Mouse (Mus musculus) MEL (cell line): ENCODE data around the gene Wtip. TPM values are rescaled to one million over a fixed set of nuclear protein-coding genes. Genes with fewer than 3 reads are reported as not detected.

Source experiments
- DNase-seq: peaks from one replicate; pipeline ENCODE4 v3.0.0; 2011; ENCODE audit warnings: low read depth, low spot score
- H3K27ac ChIP-seq: 2 replicates; pipeline ENCODE4 v1.5.1; 2012; ENCODE audit warnings: low read depth, mild to moderate bottlenecking, control low read depth, low read length, moderate library complexity; ENCODE audit not compliant: control insufficient read depth
- H3K27me3 ChIP-seq, 2 experiments: fragments of 150-350 bp in 1 of 2; sonication (generic) in 1 of 2; 2 replicates each; pipeline ENCODE4 v1.6.1; 2012; ENCODE audit warnings: low read length in 2 of 2, mild to moderate bottlenecking in 2 of 2, improper control_type of control experiment in 1 of 2, moderate library complexity in 1 of 2; ENCODE audit not compliant: insufficient read depth in 2 of 2, control insufficient read depth in 1 of 2
- H3K36me3 ChIP-seq, 2 experiments: 2 replicates each; pipeline ENCODE4 v1.6.1; 2012 to 2014; ENCODE audit warnings: low read length in 2 of 2, improper control_type of control experiment in 1 of 2, inconsistent platforms in 1 of 2, mild to moderate bottlenecking in 1 of 2; ENCODE audit not compliant: insufficient read depth in 2 of 2, control insufficient read depth in 1 of 2
- H3K4me1 ChIP-seq, 2 experiments: fragments of 150-350 bp in 1 of 2; sonication (generic) in 1 of 2; 2 replicates each; pipeline ENCODE4 v1.6.1; 2012; ENCODE audit warnings: low read length in 2 of 2, improper control_type of control experiment in 1 of 2, mild to moderate bottlenecking in 1 of 2; ENCODE audit not compliant: insufficient read depth in 2 of 2, control insufficient read depth in 1 of 2
- H3K4me3 ChIP-seq, 2 experiments: fragments of 150-350 bp in 1 of 2; sonication (generic) in 1 of 2; 2 replicates each; pipeline ENCODE4 v1.5.1; 2012; ENCODE audit warnings: low read depth in 2 of 2, low read length in 2 of 2, mild to moderate bottlenecking in 2 of 2, moderate library complexity in 2 of 2, control low read depth in 1 of 2, improper control_type of control experiment in 1 of 2; ENCODE audit not compliant: control insufficient read depth in 1 of 2, insufficient read depth in 1 of 2
- H3K79me2 ChIP-seq: 2 replicates; pipeline ENCODE4 v1.6.1; 2012; ENCODE audit warnings: mild to moderate bottlenecking, low read length, moderate library complexity; ENCODE audit not compliant: control insufficient read depth, poor library complexity, insufficient read depth
- H3K9ac ChIP-seq: 2 replicates; pipeline ENCODE4 v1.6.1; 2012; ENCODE audit warnings: low read depth, mild to moderate bottlenecking, control low read depth, low read length, moderate library complexity; ENCODE audit not compliant: control insufficient read depth, poor library complexity, severe bottlenecking
- H3K9me3 ChIP-seq: fragments of 150-350 bp; sonication (generic); replicated peaks from 2 replicates; pipeline ENCODE4 v1.6.1; 2012; ENCODE audit warnings: mild to moderate bottlenecking, low read length, improper control_type of control experiment, moderate library complexity; ENCODE audit not compliant: insufficient read depth
- BHLHE40 ChIP-seq: IDR thresholded peaks from 2 replicates; pipeline ENCODE4 v1.6.1; 2012; ENCODE audit warnings: low read depth, mild to moderate bottlenecking, inconsistent platforms, low read length, improper control_type of control experiment, borderline replicate concordance
- CHD1 ChIP-seq: IDR thresholded peaks from 2 replicates; pipeline ENCODE4 v1.6.1; 2012; ENCODE audit warnings: low read depth, mild to moderate bottlenecking, inconsistent platforms, low read length, improper control_type of control experiment
- CHD2 ChIP-seq: IDR thresholded peaks from 2 replicates; pipeline ENCODE4 v1.6.1; 2011; ENCODE audit warnings: low read length, improper control_type of control experiment
- CTCF ChIP-seq, 3 experiments: IDR thresholded peaks in 2 of 3; conservative IDR thresholded peaks in 1 of 3; 2 replicates each; pipeline ENCODE4 v1.5.1; 2011 to 2012; ENCODE audit warnings: low read length in 3 of 3, low read depth in 2 of 3, mild to moderate bottlenecking in 2 of 3, improper control_type of control experiment in 1 of 3, inconsistent platforms in 1 of 3, mixed read lengths in 1 of 3, moderate library complexity in 1 of 3; ENCODE audit not compliant: control insufficient read depth in 1 of 3, insufficient read depth in 1 of 3, poor library complexity in 1 of 3, severe bottlenecking in 1 of 3
- ETS1 ChIP-seq: IDR thresholded peaks from 2 replicates; pipeline ENCODE4 v1.6.1; 2012; ENCODE audit warnings: low read depth, mild to moderate bottlenecking, inconsistent platforms, low read length, improper control_type of control experiment, moderate library complexity
- GABPA ChIP-seq: IDR thresholded peaks from 2 replicates; pipeline ENCODE4 v1.6.1; 2012; ENCODE audit warnings: low read depth, mild to moderate bottlenecking, inconsistent platforms, low read length, improper control_type of control experiment, moderate library complexity
- GATA1 ChIP-seq: IDR thresholded peaks from 2 replicates; pipeline ENCODE4 v1.6.1; 2011; ENCODE audit warnings: low read depth, low read length, improper control_type of control experiment
- HCFC1 ChIP-seq: IDR thresholded peaks from 2 replicates; pipeline ENCODE4 v1.6.1; 2012; ENCODE audit warnings: low read depth, mild to moderate bottlenecking, inconsistent platforms, low read length, improper control_type of control experiment, moderate library complexity
- JUND ChIP-seq: IDR thresholded peaks from 2 replicates; pipeline ENCODE4 v1.6.1; 2011; ENCODE audit warnings: low read depth, mild to moderate bottlenecking, improper control_type of control experiment, low read length
- KAT2A ChIP-seq: conservative IDR thresholded peaks from 2 replicates; pipeline ENCODE4 v1.6.1; 2012; ENCODE audit warnings: low read depth, low read length, improper control_type of control experiment, inconsistent platforms
- MAZ ChIP-seq: IDR thresholded peaks from 2 replicates; pipeline ENCODE4 v1.6.1; 2012; ENCODE audit warnings: low read depth, mild to moderate bottlenecking, inconsistent platforms, low read length, improper control_type of control experiment
- MXI1 ChIP-seq: IDR thresholded peaks from 2 replicates; pipeline ENCODE4 v1.6.1; 2011; ENCODE audit warnings: mild to moderate bottlenecking, low read depth, low read length, improper control_type of control experiment
- MYC ChIP-seq: IDR thresholded peaks from 2 replicates; pipeline ENCODE4 v1.6.1; 2011; ENCODE audit warnings: low read depth, mild to moderate bottlenecking, low read length, improper control_type of control experiment, moderate library complexity
- NELFE ChIP-seq: IDR thresholded peaks from 2 replicates; pipeline ENCODE4 v1.6.1; 2011; ENCODE audit warnings: low read depth, low read length, improper control_type of control experiment
- POLR2A ChIP-seq, 2 experiments: IDR thresholded peaks; 2 replicates each; pipeline ENCODE4 v1.6.1; 2011 to 2012; ENCODE audit warnings: low read length in 2 of 2, mild to moderate bottlenecking in 2 of 2, control low read depth in 1 of 2, improper control_type of control experiment in 1 of 2, low read depth in 1 of 2, moderate library complexity in 1 of 2; ENCODE audit not compliant: control insufficient read depth in 1 of 2, insufficient read depth in 1 of 2, poor library complexity in 1 of 2
- RAD21 ChIP-seq: IDR thresholded peaks from 2 replicates; pipeline ENCODE4 v1.6.1; 2011; ENCODE audit warnings: mild to moderate bottlenecking, low read depth, low read length, improper control_type of control experiment
- SIN3A ChIP-seq: IDR thresholded peaks from 2 replicates; pipeline ENCODE4 v1.6.1; 2012; ENCODE audit warnings: low read length, improper control_type of control experiment, inconsistent platforms
- UBTF ChIP-seq: IDR thresholded peaks from 2 replicates; pipeline ENCODE4 v1.6.1; 2012; ENCODE audit warnings: low read depth, mild to moderate bottlenecking, inconsistent platforms, low read length, improper control_type of control experiment, moderate library complexity, borderline replicate concordance; ENCODE audit not compliant: insufficient read depth
- USF1 ChIP-seq: IDR thresholded peaks from 2 replicates; pipeline ENCODE4 v1.6.1; 2014; ENCODE audit warnings: low read depth, mild to moderate bottlenecking, inconsistent platforms, low read length, improper control_type of control experiment, moderate library complexity
- ZMIZ1 ChIP-seq: IDR thresholded peaks from 2 replicates; pipeline ENCODE4 v1.6.1; 2012; ENCODE audit warnings: low read depth, mild to moderate bottlenecking, inconsistent platforms, low read length, improper control_type of control experiment, moderate library complexity
- ZNF384 ChIP-seq: IDR thresholded peaks from 2 replicates; pipeline ENCODE4 v1.6.1; 2012; ENCODE audit warnings: low read depth, mild to moderate bottlenecking, inconsistent platforms, low read length, improper control_type of control experiment
- polyA plus RNA-seq, 2 experiments: library from polyadenylated mRNA; stranded (reverse) in 1 of 2; unstranded in 1 of 2; fragments of >175 nt in 1 of 2; fragments of >200 nt in 1 of 2; gene quantifications; 2 replicates each; pipeline versions ENCODE4 v1.2.1 to v1.2.4; 2012; ENCODE audit warnings: low replicate concordance in 2 of 2, low read depth in 1 of 2; ENCODE audit not compliant: insufficient read length in 2 of 2, insufficient read depth in 1 of 2, missing spikeins in 1 of 2
- total RNA-seq: library from RNA; depleted of rRNA; stranded (reverse); fragments of 300-350 nt; gene quantifications from 2 replicates; pipeline ENCODE4 v1.2.3, GENCODE M21; 2012

Wtip gene
- total and polyA plus RNA-seq, 3 experiments: not detected

DNA sequence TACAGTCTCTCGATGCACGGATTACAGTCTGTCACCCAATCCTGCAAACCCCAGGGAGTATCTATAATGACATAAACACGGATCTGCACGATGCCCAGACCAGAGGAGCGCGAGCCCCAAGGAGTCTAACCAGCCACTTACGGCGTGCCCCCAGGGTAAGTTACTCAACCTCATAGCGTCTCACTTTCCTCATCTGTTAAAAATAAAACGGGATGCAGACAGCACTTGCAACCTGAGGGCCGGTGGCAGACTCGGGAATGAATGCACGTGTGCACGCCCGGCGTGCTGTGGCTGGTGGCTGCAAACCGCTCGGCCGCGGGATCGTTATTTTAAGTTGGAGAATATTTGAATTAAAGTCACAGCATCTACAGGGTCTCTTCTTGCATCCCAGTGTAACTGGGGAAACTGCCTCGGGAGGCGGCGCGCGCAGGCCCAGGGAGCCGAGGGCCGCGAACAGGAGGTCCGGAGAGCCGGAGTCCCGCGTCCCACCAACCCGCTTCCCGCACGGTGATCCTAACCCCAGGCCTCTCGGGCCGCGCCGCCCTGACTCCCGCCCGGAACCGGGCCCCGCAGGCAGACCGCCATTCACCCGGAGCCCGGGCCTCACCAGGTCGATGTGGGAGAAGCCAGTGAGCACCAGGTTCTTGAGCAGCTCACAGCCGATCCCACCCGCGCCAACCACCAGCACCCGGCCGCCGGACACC, 34.9 kb upstream of the Wtip start:
- H3K27me3 ChIP-seq: no peaks in the 10 kb centered on the region
- H3K27ac ChIP-seq: peak overlapping the region; percentile 59
- H3K9me3 ChIP-seq: no peaks in the 10 kb centered on the region
- H3K4me1 ChIP-seq: no peaks in the 10 kb centered on the region; a peak in 1 of 4 replicates
- TF ChIP-seq BHLHE40 (no peak), CHD1 (no peak), POLR2A (IDR thresholded peaks at IDR 0.05; ENCODE audit: control insufficient read depth in 1 of 2, insufficient read depth in 1 of 2, low read depth in 1 of 2, low read length in 2 of 2, poor library complexity in 1 of 2) (peak in 1 of 2 experiments; percentile 92; a peak in 1 of 4 replicates), ZMIZ1 (peak; percentile 67; the same call in 1 of the 2 replicates), MYC (peak; percentile 74; the same call in 1 of the 2 replicates), MXI1 (peak; percentile 90), ETS1 (no peak), NELFE (no peak)
- peaks cover 4 to 19% of the 10 kb centered on the region in 2 experiments for H3K36me3 ChIP-seq
- H3K9ac ChIP-seq: peak overlapping the region; percentile 96
- DNase-seq: peak; percentile 62
- peaks cover 23% of the 10 kb centered on the region for H3K79me2 ChIP-seq
- H3K4me3 ChIP-seq: peak overlapping the region; percentile 58 to 99

DNA sequence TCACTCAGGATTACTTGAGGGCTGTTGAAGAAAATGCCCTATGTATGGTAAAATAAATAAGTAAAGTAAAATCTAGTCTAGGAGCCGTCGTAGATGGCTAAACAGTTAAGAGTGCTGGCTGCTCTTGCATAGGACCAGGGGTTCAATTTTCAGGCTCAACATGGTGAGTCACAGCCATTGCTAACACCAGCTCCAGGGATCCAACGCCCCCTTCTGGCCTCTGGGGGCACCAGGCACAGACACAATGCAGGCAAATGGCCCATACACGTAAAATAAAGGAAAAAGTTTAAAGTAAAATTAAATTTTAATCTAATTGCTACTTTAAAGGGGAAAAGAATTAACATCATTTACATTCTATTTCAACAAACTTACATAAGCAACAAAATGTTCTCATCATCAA, 33.8 kb upstream of the Wtip start:
- Histone ChIP-seq H3K36me3 (peaks cover 4 to 24% of the 10 kb centered on the region in 2 experiments), H3K9me3 (no peaks in the 10 kb centered on the region), H3K4me1 (no peaks in the 10 kb centered on the region; a peak in 1 of 4 replicates), H3K4me3 (peak overlapping the region in 1 of 2 experiments; percentile 58; a peak in 2 of 4 replicates)
- no peak for TF ChIP-seq ZNF384
- TF ChIP-seq CTCF (IDR thresholded peaks at IDR 0.05 in 2 of 3, conservative IDR thresholded peaks at IDR 0.05 in 1 of 3; ENCODE audit: control insufficient read depth in 1 of 3, insufficient read depth in 1 of 3, low read depth in 2 of 3, low read length in 3 of 3, poor library complexity in 1 of 3, severe bottlenecking in 1 of 3): peak; percentile 55 to 73 (median 63)
- TF ChIP-seq UBTF: no peak
- no peak for TF ChIP-seq CHD2
- TF ChIP-seq MAZ: no peak
- no peak for TF ChIP-seq JUND
- TF ChIP-seq ETS1: no peak
- TF ChIP-seq SIN3A: no peak; the same call in 1 of the 2 replicates
- no peak for TF ChIP-seq KAT2A
- no peak for TF ChIP-seq HCFC1
- no peak for TF ChIP-seq BHLHE40
- no peak for TF ChIP-seq USF1
- TF ChIP-seq POLR2A (IDR thresholded peaks at IDR 0.05; ENCODE audit: control insufficient read depth in 1 of 2, insufficient read depth in 1 of 2, low read depth in 1 of 2, low read length in 2 of 2, poor library complexity in 1 of 2): no peak
- no peak for TF ChIP-seq GABPA
- TF ChIP-seq RAD21: 0 out of 2 replicates have a peak, but pooled peaks have one; percentile 1
- no peak for TF ChIP-seq GATA1
- TF ChIP-seq, all 39 proteins: peak for 2
- H3K27me3 ChIP-seq: no peaks in the 10 kb centered on the region
- no peak overlapping the region; the same call in 1 of the 2 replicates for H3K9ac ChIP-seq
- no peak overlapping the region for H3K27ac ChIP-seq
- DNase-seq: peak; percentile 75
- peaks cover 23% of the 10 kb centered on the region for H3K79me2 ChIP-seq
